Mouse (Mus musculus): ENCODE data around the gene Cox16.

- TF ChIP-seq POLR2A (IDR thresholded peaks at IDR 0.05; ENCODE audit: extremely low read depth, insufficient read depth, low read length) = no peak
- no peak for TF ChIP-seq CTCF (IDR thresholded peaks at IDR 0.05; ENCODE audit: low read depth, low read length)
Measured at GRCm38 (mm10) chr12:81490491-81490890, 5.6 kb upstream of the Cox16 start.
